ENCODE assay signal across 24 mouse cellular contexts in the genomic region with DNA sequence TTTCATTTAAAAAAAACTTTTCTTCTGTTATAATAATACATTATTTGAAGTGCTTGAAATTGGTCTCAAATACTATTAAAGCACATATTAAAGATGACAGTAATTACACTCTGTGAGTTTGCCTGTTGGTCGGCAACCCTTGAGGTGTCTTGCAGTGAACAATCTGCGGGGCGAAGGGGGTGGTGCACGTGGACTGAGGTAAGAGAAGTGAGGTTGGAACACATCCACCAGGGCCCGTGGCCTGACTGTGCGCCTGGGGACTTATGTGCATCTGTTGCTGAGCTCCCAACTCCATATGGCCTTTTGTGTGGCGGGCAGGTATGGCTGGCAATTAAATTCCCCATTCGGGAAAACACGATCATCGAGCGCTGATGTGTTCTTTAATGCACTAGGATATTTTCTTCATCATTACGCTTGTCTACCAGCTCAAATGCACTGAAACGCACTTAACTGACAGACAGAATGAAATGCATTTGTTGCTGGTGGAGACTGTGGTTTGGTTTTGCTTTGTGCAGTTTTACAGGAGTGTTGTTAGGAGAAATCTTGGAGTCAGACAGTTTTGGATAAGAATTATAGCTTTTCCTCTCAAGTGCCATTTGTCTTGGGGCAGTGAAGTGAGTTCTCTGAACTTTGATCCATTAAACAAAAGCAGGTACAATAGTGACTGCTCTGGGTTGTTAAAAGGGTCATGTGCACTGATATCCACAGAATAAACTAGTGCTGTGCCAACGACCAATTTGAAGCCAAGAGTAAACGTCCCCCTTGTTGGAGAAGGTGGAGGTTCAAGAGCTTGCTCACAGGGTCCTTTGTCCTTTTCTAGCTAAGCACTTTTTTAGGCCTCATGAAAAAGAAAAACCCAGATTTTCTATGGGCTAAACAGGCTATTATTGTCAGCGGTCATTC.
A peak's percentile ranks its signal among the peaks of the same experiment; 100 is the strongest.
DNase-seq lines count a peak whose midpoint lies in the region; ATAC-seq lines count a peak whose summit lies in the region.
"Had no signal": no experiment of that assay in that cellular context is flagged by ENCODE, and none has a peak within 500 bp of the region (broad histone marks: within the 10 kb centered on the region; RNA-seq: fewer than 3 reads in every experiment).

No protein-coding gene starts in this region.

- no peak for ATAC-seq in midbrain, embryonic 12.5 days (ENCODE audit: low FRiP score, low read depth)
- ATAC-seq in midbrain, embryonic 15.5 days (replicated peaks) = no peak
- peak; percentile 59; the same call in 1 of the 2 replicates for ATAC-seq in forebrain, embryonic 13.5 days
- no peak for ATAC-seq in stomach, embryonic 15.5 days (ENCODE audit: insufficient read depth, low FRiP score, low read depth)
- ATAC-seq: activated CD4-positive, CD25-positive, alpha-beta regulatory T cell, adult 4 months; CD4-positive, CD25-positive, alpha-beta regulatory T cell, adult 4 months; inflammation-experienced regulatory T-cells, adult 6 months; lung, postnatal 0 days had no signal

- peak overlapping the region; percentile 25; the same call in 1 of the 2 replicates for H3K27ac ChIP-seq in midbrain, embryonic 12.5 days (replicated peaks)
- no peak overlapping the region for H3K27ac ChIP-seq in midbrain, embryonic 15.5 days
- H3K27ac ChIP-seq in forebrain, embryonic 13.5 days = peak overlapping the region; percentile 55
- peak overlapping the region; percentile 49; the same call in 1 of the 2 replicates for H3K27ac ChIP-seq in stomach, embryonic 15.5 days
- H3K27ac ChIP-seq: hindbrain, embryonic 12.5 days; kidney, embryonic 15.5 days; limb, embryonic 13.5 days; liver, embryonic 14.5 days had no signal

- 64% methylated on average over 16 of the region's 16 CpGs for WGBS in midbrain, embryonic 12.5 days
- 54% methylated on average over 16 of the region's 16 CpGs for WGBS in midbrain, embryonic 15.5 days
- 20% methylated on average over 16 of the region's 16 CpGs for WGBS in forebrain, embryonic 13.5 days
- WGBS in stomach, embryonic 15.5 days = 69% methylated on average over 16 of the region's 16 CpGs

- no peaks in the 10 kb centered on the region for H3K27me3 ChIP-seq in midbrain, embryonic 12.5 days
- no peaks in the 10 kb centered on the region for H3K27me3 ChIP-seq in midbrain, embryonic 15.5 days (replicated peaks)
- H3K27me3 ChIP-seq in forebrain, embryonic 13.5 days = no peaks in the 10 kb centered on the region
- H3K27me3 ChIP-seq in stomach, embryonic 15.5 days (replicated peaks) = no peaks in the 10 kb centered on the region
- H3K27me3 ChIP-seq: hindbrain, embryonic 12.5 days; kidney, embryonic 15.5 days; limb, embryonic 13.5 days had no signal

- H3K9me3 ChIP-seq in midbrain, embryonic 12.5 days = no peaks in the 10 kb centered on the region
- no peaks in the 10 kb centered on the region for H3K9me3 ChIP-seq in midbrain, embryonic 15.5 days
- H3K9me3 ChIP-seq in forebrain, embryonic 13.5 days (replicated peaks) = no peaks in the 10 kb centered on the region
- H3K9me3 ChIP-seq in stomach, embryonic 15.5 days = no peaks in the 10 kb centered on the region
- H3K9me3 ChIP-seq: hindbrain, embryonic 12.5 days; kidney, embryonic 15.5 days had no signal

- H3K4me3 ChIP-seq in midbrain, embryonic 12.5 days = no peak overlapping the region
- no peak overlapping the region for H3K4me3 ChIP-seq in midbrain, embryonic 15.5 days
- H3K4me3 ChIP-seq in forebrain, embryonic 13.5 days = no peak overlapping the region
- H3K4me3 ChIP-seq in stomach, embryonic 15.5 days (replicated peaks) = no peak overlapping the region
- H3K4me3 ChIP-seq: erythroblast, embryonic 14.5 days; hindbrain, embryonic 12.5 days; kidney, embryonic 15.5 days; limb, embryonic 13.5 days had no signal

- H3K9ac ChIP-seq in midbrain, embryonic 12.5 days (replicated peaks) = no peak overlapping the region
- H3K9ac ChIP-seq in midbrain, embryonic 15.5 days = no peak overlapping the region
- no peak overlapping the region for H3K9ac ChIP-seq in forebrain, embryonic 13.5 days
- no peak overlapping the region for H3K9ac ChIP-seq in stomach, embryonic 15.5 days
- H3K9ac ChIP-seq: hindbrain, embryonic 12.5 days; kidney, embryonic 15.5 days; limb, embryonic 13.5 days; liver, embryonic 14.5 days had no signal

- no peak overlapping the region for H3K4me2 ChIP-seq in midbrain, embryonic 12.5 days (replicated peaks)
- no peak overlapping the region for H3K4me2 ChIP-seq in midbrain, embryonic 15.5 days
- H3K4me2 ChIP-seq in forebrain, embryonic 13.5 days = 0 out of 2 replicates have a peak overlapping the region, but pooled peaks have one; percentile 0
- H3K4me2 ChIP-seq in stomach, embryonic 15.5 days = no peak overlapping the region
- H3K4me2 ChIP-seq: heart, embryonic 11.5 days; hindbrain, embryonic 12.5 days; kidney, embryonic 15.5 days; limb, embryonic 13.5 days had no signal

- H3K36me3 ChIP-seq in midbrain, embryonic 12.5 days = no peaks in the 10 kb centered on the region
- H3K36me3 ChIP-seq in midbrain, embryonic 15.5 days (replicated peaks) = no peaks in the 10 kb centered on the region
- no peaks in the 10 kb centered on the region; the same call in 1 of the 2 replicates for H3K36me3 ChIP-seq in forebrain, embryonic 13.5 days (ENCODE audit: poor library complexity, severe bottlenecking)
- no peaks in the 10 kb centered on the region for H3K36me3 ChIP-seq in stomach, embryonic 15.5 days
- H3K36me3 ChIP-seq: hindbrain, embryonic 12.5 days; kidney, embryonic 15.5 days; limb, embryonic 13.5 days had no signal

- peak; percentile 11 for DNase-seq in embryo, embryonic 11 days
- DNase-seq in embryo, embryonic 9.5 days (ENCODE audit: extremely low spot score) = no peak
- no peak for DNase-seq in gastrocnemius, adult 18-20 months (ENCODE audit: low spot score)
- DNase-seq in frontal cortex, postnatal 25 days (ENCODE audit: low spot score in 2 of 2) = no peak
- DNase-seq: adrenal gland, postnatal 10 days; cerebellum, adult 11 months; cerebellum, postnatal 14 days; heart, postnatal 10 days; right cerebral cortex, postnatal 14 days; spleen, adult 18-20 months had no signal

- H3K4me1 ChIP-seq in midbrain, embryonic 12.5 days = peaks cover 17% of the 10 kb centered on the region; the same call in 1 of the 2 replicates
- peaks cover 8% of the 10 kb centered on the region; the same call in 1 of the 2 replicates for H3K4me1 ChIP-seq in midbrain, embryonic 15.5 days
- peaks cover 17% of the 10 kb centered on the region for H3K4me1 ChIP-seq in forebrain, embryonic 13.5 days
- no peaks in the 10 kb centered on the region for H3K4me1 ChIP-seq in stomach, embryonic 15.5 days
- H3K4me1 ChIP-seq: kidney, embryonic 15.5 days; limb, embryonic 13.5 days had no signal
